Mouse (Mus musculus) olfactory bulb, adult 2 months (tissue): Measurements from ENCODE around the gene Celf6. TPM values are rescaled to one million over a fixed set of nuclear protein-coding genes. Genes with fewer than 3 reads are reported as not detected.
A peak's percentile ranks its signal among the peaks of the same experiment; 100 is the strongest.

Experiments
- H3K27ac ChIP-seq: fragments of 200-500 bp; 2 replicates; pipeline ENCODE4 v1.5.1; 2012; ENCODE audit warnings: low read depth, low read length; ENCODE audit not compliant: insufficient read depth
- H3K4me1 ChIP-seq: fragments of 200-500 bp; 2 replicates; pipeline ENCODE4 v1.6.1; 2012; ENCODE audit warnings: low read length; ENCODE audit not compliant: control insufficient read depth, insufficient read depth
- H3K4me3 ChIP-seq: fragments of 200-500 bp; 2 replicates; pipeline ENCODE4 v1.5.1; 2012; ENCODE audit warnings: mild to moderate bottlenecking, low read depth, low read length, moderate library complexity; ENCODE audit not compliant: insufficient read depth
- CTCF ChIP-seq: fragments of 200-500 bp; IDR thresholded peaks from 2 replicates; pipeline ENCODE4 v1.5.1; 2012; ENCODE audit warnings: low read depth, mild to moderate bottlenecking, low read length, moderate library complexity; ENCODE audit not compliant: insufficient read depth
- POLR2A ChIP-seq: fragments of 200-500 bp; IDR thresholded peaks from 2 replicates; pipeline ENCODE4 v1.6.1; 2012; ENCODE audit warnings: mild to moderate bottlenecking, low read depth, low read length, moderate library complexity; ENCODE audit not compliant: insufficient read depth
- WGBS: fragments of 180-500 bp; shearing (Covaris S2); methylation state at CpG from one replicate; pipeline ENCODE4 v1.1.7; 2018; 5-methylcytosine and 5-hydroxymethylcytosine counted together
- polyA plus RNA-seq: library from polyadenylated mRNA; stranded (reverse); fragments of >200 nt; gene quantifications from 2 replicates; pipeline ENCODE4 v1.2.4, GENCODE M21; 2012; ENCODE audit warnings: low replicate concordance; ENCODE audit not compliant: missing spikeins, insufficient read depth, insufficient read length

Celf6 gene
- polyA plus RNA-seq, 1 experiment = not detected

GRCm38 (mm10) chr9:59653371-59653770 is 75.7 kb downstream of the Celf6 start:
- TF ChIP-seq POLR2A (no peak), CTCF (no peak)
- no peak overlapping the region for H3K27ac ChIP-seq
- 31% methylated on average over 3 of the region's 3 CpGs for WGBS
- H3K4me1 ChIP-seq = no peaks in the 10 kb centered on the region
- H3K4me3 ChIP-seq = no peak overlapping the region

GRCm38 (mm10) chr9:59654450-59654983 is 76.8 kb downstream of the Celf6 start:
- Histone ChIP-seq H3K27ac (no peak overlapping the region), H3K4me3 (no peak overlapping the region), H3K4me1 (peaks cover under 1% of the 10 kb centered on the region)
- WGBS = 66% methylated on average over 2 of the region's 2 CpGs
- TF ChIP-seq POLR2A = no peak
- no peak for TF ChIP-seq CTCF

- H3K4me3 ChIP-seq = peak within 1 kb of the TSS; percentile 71
- WGBS = under 1% methylated on average over 46 of the region's 46 CpGs
- peaks cover 10% of the 10 kb centered on the region for H3K4me1 ChIP-seq
- TF ChIP-seq POLR2A (peak; percentile 89), CTCF (peak; percentile 19; the same call in 1 of the 2 replicates)
- peak within 1 kb of the TSS; percentile 96 for H3K27ac ChIP-seq
Observed at GRCm38 (mm10) chr9:59655958-59656634, 78.4 kb downstream of the Celf6 start, which contains the start of gene Pkm. Pkm (plus strand) TSS chr9:59656368.

Other genes starting within 250 kb of the Celf6 start
- not detected in 2 replicates for gene Bbs4, start 224.4 kb upstream of the Celf6 start, polyA plus RNA-seq
- gene Arih1, start 91.3 kb upstream of the Celf6 start, polyA plus RNA-seq = 87.4 and 236 TPM in 2 replicates
- not detected in 2 replicates for gene Hexa, start 38.4 kb upstream of the Celf6 start, polyA plus RNA-seq
- not detected in 2 replicates for gene Tmem202, start 38.1 kb upstream of the Celf6 start, polyA plus RNA-seq
- gene Parp6, start 39.4 kb downstream of the Celf6 start, polyA plus RNA-seq = not detected in 2 replicates
- gene Pkm, start 78.5 kb downstream of the Celf6 start, polyA plus RNA-seq = 209 TPM in 1 of 2 replicates, not detected in the other
- not detected in 2 replicates for gene Gramd2, start 102.2 kb downstream of the Celf6 start, polyA plus RNA-seq
- gene Senp8, start 172.8 kb downstream of the Celf6 start, polyA plus RNA-seq = not detected in 2 replicates
- gene Myo9a, start 173.0 kb downstream of the Celf6 start, polyA plus RNA-seq = 25.2 TPM in 1 of 2 replicates, not detected in the other